Mouse (Mus musculus): ENCODE measurements around the gene Lbhd2.
A peak's percentile ranks its signal among the peaks of the same experiment; 100 is the strongest.

DNA sequence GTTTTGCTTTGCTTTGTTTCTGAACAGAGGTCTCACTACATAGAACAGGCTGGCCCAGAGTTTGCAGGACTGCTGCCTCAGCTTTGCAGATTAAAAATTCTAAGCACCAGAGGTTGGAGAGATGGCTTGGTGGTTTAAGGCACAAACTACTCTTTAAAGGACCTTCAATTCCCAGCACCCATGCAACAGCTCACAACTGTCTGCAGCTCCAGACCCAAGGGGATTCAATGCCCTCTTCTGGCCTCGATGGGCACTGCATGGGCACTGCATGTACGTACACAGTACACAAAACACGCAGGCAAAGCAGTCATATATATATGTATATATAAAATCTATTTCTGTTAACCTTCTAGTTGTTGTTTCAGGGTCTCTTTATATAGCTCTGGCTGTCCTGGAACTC lies 42.4 kb upstream of the Lbhd2 start:
- TF ChIP-seq CTCF (IDR thresholded peaks at IDR 0.05; ENCODE audit: extremely low read depth, insufficient read depth, low read length) (peak; percentile 30; the same call in 1 of the 2 replicates), POLR2A (IDR thresholded peaks at IDR 0.05; ENCODE audit: extremely low read depth, insufficient read depth, low read length) (no peak)

All from cortical plate, adult 2 months (tissue).